Mouse (Mus musculus) gastrocnemius, adult 8-10 months (tissue): ENCODE measurements around the gene Rpl18. TPM values are rescaled to one million over a fixed set of nuclear protein-coding genes. Genes with fewer than 3 reads are reported as not detected.
A peak's percentile ranks its signal among the peaks of the same experiment; 100 is the strongest.

ENCODE experiments used
- DNase-seq, 2 experiments: peaks; one replicate each; pipeline ENCODE4 v3.0.0; 2022; ENCODE audit warnings: low spot score in 2 of 2
- total RNA-seq, 4 experiments: library from RNA; stranded (reverse); gene quantifications; 2 replicates each; pipeline ENCODE4 v1.2.4; 2022

The Rpl18 gene
- total RNA-seq, 4 experiments from 2014 or later, result 479 to 609 (median 594) TPM

- DNase-seq, result peak; percentile 76
Observed at GRCm38 (mm10) chr7:45700301-45701015, 14.8 kb upstream of the Rpl18 start.

- no peak for DNase-seq
Observed at GRCm38 (mm10) chr7:45701072-45701471, 14.2 kb upstream of the Rpl18 start.

DNA sequence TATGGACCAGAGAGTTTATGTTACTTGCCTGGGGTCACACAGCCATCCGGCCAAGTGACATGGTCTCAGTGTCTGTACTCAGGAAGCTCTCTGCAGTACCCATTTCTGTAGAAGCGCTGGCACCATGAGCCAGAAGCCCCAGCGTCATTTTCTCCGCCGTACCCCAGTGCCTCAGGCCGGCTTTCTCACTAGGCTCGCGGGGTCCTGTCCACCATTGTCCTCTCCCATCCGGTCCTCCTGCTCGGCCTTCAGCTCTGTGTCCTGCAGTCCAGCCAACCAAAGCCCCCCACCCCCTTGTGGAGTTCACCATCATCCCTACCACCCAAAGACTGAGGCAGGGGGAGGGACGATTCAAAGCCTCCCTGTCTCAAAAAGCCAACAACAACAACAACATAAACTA is 13.7 kb upstream of the Rpl18 start:
- no peak for DNase-seq

DNA sequence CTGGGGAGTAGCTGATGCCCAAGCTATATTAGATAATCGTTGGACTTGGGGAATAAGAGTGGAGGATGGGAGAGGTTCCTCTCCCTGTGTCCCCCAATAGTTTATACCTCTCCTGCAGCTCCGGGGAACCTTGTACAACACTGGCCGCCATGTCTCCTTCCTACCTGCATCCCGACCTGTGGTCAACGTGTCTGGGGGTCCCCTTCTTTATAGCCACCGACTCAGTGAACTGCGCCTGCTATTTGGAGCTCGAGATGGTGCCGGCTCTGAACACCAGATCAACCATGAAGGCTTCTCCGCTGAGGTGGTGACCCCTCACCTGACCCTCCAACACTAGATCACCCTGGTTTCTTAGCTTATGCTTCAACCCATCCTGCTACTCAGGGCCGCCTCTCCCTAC is 12.9 kb upstream of the Rpl18 start:
- DNase-seq, result no peak

- DNase-seq, result no peak
Observed at GRCm38 (mm10) chr7:45702809-45703520, 12.3 kb upstream of the Rpl18 start.

DNA sequence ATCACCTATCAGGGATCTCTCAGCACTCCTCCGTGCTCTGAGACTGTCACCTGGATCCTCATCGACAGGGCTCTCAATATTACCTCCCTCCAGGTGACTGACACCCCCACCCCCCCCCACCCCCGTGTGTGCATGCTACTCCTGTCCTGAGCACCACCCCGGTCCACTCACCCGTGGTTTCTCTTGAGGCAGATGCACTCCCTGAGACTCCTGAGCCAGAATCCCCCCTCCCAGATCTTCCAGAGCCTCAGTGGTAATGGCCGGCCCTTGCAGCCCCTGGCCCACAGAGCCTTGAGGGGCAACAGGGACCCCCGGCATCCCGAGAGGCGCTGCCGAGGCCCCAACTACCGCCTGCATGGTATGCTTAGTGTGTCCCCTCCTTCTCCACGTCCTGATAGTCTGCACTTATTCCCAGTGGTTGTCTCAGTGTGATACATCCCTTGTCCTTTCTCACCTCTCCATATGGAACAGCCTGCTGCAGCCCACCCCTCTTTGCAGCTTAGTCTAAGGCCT is 11.7 kb upstream of the Rpl18 start:
- peak in 1 of 2 experiments; percentile 34 for DNase-seq

DNA sequence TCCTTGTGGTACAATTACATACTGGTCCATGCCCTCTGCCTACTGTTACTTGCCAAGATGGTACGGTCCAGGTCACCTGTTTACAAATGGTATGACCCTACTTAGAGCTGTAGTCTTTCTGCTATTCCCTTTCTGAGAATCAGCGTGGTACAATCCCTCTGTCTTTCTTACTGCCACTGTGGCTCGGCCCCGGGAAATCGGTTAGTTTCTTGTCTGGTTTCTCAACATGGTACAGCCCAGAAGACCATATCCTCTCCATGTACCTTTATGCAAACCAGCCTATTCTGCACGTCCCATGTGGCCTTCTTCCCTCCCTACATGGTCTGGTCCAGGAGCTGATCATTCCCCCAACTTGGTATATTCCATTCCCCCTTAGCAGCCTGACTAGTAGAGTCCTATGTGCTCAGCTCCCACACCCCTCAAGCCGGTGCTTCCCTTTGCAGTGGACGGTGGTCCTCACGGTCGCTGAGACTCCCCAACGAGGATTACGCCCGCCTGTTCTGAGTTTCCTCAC is 11.2 kb upstream of the Rpl18 start:
- DNase-seq, result peak; percentile 61 to 71

DNA sequence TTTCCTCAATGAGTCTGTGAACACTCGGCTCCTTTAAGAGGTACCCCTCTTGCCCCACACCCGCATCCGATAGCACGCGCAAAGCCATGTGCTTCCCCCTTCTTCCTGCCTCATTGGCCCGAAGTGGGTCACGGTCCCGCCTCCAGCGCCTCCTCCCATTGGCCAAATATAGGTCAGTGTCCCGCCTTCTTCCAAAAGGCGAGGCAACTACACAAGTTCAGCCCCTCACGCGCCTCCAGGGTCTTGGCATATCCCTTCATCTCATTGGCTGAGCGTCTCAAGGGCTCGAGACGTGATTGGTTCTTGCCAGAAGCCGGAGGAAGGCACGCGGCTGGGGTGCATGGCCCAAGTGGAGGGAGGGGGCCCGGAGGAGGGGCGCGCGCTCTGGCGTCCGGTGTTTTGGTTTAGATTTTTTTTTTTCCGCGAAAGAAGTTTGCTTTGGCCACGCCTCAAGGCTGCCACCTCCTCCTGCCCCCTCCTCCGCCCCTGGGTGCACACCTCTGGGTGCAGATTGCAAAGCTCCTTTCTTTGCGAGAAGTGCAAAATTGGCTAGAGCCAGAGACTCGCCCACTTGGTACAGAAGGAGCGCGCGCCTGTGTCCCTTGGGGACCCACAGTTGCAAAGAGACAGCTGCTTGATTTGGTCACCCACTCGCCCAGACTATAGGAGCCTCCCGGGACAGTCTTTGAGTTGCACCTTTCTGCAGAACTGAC is 10.4 kb upstream of the Rpl18 start, which contains the start of gene Dbp:
Gene Dbp (plus strand): TSS at position 359 of the 713 bp plus-strand sequence.
- DNase-seq, result peak; percentile 99 to 100

DNA sequence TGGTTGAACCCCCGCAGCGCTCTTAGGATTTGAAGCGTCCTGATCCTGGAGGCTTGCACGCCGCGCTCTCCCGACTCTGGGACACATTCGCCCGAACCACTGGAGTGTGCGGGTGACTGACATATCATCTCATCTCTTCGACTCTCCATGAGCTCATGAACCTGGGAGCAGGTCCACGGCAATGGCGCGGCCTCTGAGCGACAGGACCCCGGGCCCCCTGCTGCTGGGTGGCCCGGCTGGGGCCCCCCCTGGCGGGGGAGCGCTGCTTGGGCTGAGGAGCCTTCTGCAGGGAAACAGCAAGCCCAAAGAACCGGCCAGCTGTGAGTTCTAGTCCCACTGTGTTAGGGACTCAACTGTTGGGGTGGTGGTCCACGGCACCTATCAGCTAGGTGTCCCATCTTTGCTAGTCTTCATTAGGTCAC is 9.8 kb upstream of the Rpl18 start:
- peak in 1 of 2 experiments; percentile 39 for DNase-seq

DNA sequence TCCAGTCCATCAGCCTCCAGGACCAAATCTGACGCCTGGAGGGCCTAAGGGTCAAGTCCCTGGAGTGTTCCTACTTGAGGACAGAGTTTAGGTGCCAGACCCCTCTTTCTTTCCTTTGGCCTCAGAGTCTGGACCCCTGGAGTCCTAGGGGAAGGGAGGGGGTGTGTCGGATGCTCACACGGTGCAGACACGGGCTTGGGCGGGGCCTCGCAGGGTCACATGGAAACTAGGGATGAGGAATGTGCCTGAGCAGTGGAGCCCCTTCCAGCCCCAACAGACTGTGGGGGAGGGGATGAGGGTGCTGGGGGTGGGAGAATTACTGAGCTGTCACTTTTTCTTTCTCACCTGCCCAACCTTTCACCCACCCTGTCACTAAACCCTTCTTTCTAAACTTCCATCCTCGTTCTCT is 9.4 kb upstream of the Rpl18 start:
- DNase-seq, result peak; percentile 95

- DNase-seq, result peak; percentile 90 to 92
Observed at GRCm38 (mm10) chr7:45706721-45707241, 8.5 kb upstream of the Rpl18 start.

- peak; percentile 97 to 98 for DNase-seq
Observed at GRCm38 (mm10) chr7:45707375-45707967, 7.8 kb upstream of the Rpl18 start.

DNA sequence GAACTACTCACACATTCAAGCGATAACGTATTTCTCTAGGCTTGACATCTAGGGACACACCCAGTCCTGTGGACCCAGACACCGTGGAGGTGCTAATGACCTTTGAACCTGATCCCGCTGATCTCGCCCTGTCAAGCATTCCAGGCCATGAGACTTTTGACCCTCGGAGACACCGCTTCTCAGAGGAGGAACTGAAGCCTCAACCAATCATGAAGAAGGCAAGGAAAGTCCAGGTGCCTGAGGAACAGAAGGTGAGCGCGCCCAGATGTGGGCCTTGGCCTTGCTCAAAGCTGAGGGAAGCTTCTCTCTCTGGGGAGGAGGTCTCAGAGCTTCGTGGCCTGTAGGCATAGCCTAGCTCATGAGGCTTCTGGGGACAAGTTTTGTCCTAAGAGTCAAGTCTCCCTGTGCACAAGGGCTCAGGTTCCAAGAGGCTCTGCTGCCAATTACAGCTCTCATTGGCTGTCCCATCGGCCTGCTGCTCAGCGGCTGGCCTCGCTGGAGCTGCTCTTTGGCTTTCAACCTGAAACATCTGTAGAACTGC is 7.0 kb upstream of the Rpl18 start:
- peak; percentile 58 to 67 for DNase-seq

GRCm38 (mm10) chr7:45709036-45709435 is 6.2 kb upstream of the Rpl18 start:
- no peak for DNase-seq

- DNase-seq, result no peak
Observed at GRCm38 (mm10) chr7:45709677-45710355, 5.4 kb upstream of the Rpl18 start.

GRCm38 (mm10) chr7:45710477-45711191 is 4.6 kb upstream of the Rpl18 start:
- DNase-seq, result peak in 1 of 2 experiments; percentile 44

- no peak for DNase-seq
Observed at GRCm38 (mm10) chr7:45711316-45712021, 3.8 kb upstream of the Rpl18 start.

DNA sequence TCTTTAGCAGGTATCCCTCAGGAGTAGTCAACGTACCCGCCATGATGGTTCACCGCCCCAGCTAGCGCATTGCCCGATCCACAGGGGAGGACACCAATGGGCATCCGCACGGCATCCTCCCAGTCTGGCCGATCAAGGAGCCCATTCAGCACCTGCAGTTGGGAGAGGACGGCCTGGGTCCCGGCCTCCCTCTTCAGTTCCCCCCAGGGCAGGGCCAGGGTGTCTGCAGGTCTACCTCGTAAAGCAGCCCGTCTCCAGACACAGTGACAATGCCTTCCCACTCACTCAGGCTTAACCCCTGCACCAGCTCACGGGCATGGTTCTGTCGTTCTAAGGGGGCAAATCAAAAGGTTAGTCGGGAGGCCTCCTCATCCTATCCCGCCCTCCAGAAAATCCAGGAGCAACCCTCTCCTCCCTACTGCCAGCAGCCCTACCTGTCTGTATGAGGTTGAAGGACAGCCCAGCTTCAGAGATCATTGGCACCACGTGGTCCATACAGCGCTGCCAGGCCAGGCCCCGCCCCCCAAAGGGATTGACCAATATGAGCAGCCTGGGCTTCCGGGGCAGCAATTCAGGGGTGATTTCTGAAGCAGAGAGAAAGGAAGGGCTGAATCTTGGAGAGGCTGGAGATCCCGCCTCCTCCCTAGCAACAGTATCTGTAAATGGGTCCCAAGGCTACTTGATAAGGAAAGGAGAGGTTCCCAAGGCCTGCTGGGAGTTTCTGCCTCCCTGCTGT is 3.1 kb upstream of the Rpl18 start:
- DNase-seq, result peak; percentile 71 to 78
